Mouse (Mus musculus) heart, embryonic 14.5 days (tissue): ENCODE measurements around the gene Srpr. TPM values are rescaled to one million over a fixed set of nuclear protein-coding genes. Genes with fewer than 3 reads are reported as not detected.
A peak's percentile ranks its signal among the peaks of the same experiment; 100 is the strongest.

Experiments
- ATAC-seq: fragments of 200-750 bp; cut with Nextera tagmentation; 2 replicates; pipeline ENCODE4 v1.8.0; 2017; ENCODE audit warnings: low read depth, moderate TSS enrichment; ENCODE audit not compliant: insufficient number of reproducible peaks, insufficient read depth, low FRiP score
- H3K27ac ChIP-seq, 2 experiments: fragments of 200-500 bp in 1 of 2; fragments of 300-500 bp in 1 of 2; sonication (generic) in 1 of 2; replicated peaks in 1 of 2; 2 replicates each; pipeline ENCODE4 v1.5.1; 2012 to 2014; ENCODE audit warnings: low read depth in 2 of 2, low read length in 2 of 2, control low read depth in 1 of 2, mild to moderate bottlenecking in 1 of 2, mixed read lengths in 1 of 2; ENCODE audit not compliant: control insufficient read depth in 1 of 2, insufficient read depth in 1 of 2
- H3K27me3 ChIP-seq: fragments of 300-500 bp; sonication (generic); 2 replicates; pipeline ENCODE4 v1.6.1; 2014; ENCODE audit warnings: mild to moderate bottlenecking, low read length, control low read depth; ENCODE audit not compliant: control insufficient read depth, insufficient read depth
- H3K36me3 ChIP-seq: fragments of 300-500 bp; sonication (generic); 2 replicates; pipeline ENCODE4 v1.6.1; 2014; ENCODE audit warnings: mild to moderate bottlenecking, control low read depth, low read length, mixed read lengths; ENCODE audit not compliant: control insufficient read depth, insufficient read depth
- H3K4me1 ChIP-seq, 2 experiments: fragments of 200-500 bp in 1 of 2; fragments of 300-500 bp in 1 of 2; sonication (generic) in 1 of 2; 2 replicates each; pipeline ENCODE4 v1.6.1; 2012 to 2014; ENCODE audit warnings: low read length in 2 of 2, control low read depth in 1 of 2, mixed read lengths in 1 of 2; ENCODE audit not compliant: control insufficient read depth in 2 of 2, insufficient read depth in 2 of 2
- H3K4me2 ChIP-seq: fragments of 300-500 bp; sonication (generic); 2 replicates; pipeline ENCODE4 v1.6.1; 2014; ENCODE audit warnings: mild to moderate bottlenecking, low read length
- H3K4me3 ChIP-seq, 2 experiments: fragments of 200-500 bp in 1 of 2; fragments of 300-500 bp in 1 of 2; sonication (generic) in 1 of 2; 2 replicates each; pipeline ENCODE4 v1.5.1; 2012 to 2014; ENCODE audit warnings: low read length in 2 of 2, mild to moderate bottlenecking in 2 of 2, control low read depth in 1 of 2, low read depth in 1 of 2, moderate library complexity in 1 of 2; ENCODE audit not compliant: control insufficient read depth in 1 of 2, insufficient read depth in 1 of 2
- H3K9ac ChIP-seq: fragments of 300-500 bp; sonication (generic); 2 replicates; pipeline ENCODE4 v1.6.1; 2014; ENCODE audit warnings: mild to moderate bottlenecking, low read length
- H3K9me3 ChIP-seq: fragments of 300-500 bp; sonication (generic); 2 replicates; pipeline ENCODE4 v1.6.1; 2016; ENCODE audit warnings: low read length, control low read depth; ENCODE audit not compliant: control insufficient read depth
- WGBS: fragments of 180-500 bp; shearing (Covaris S2); extraction: QIAGEN DNeasy Blood & Tissue Kit; methylation state at CpG from one replicate; pipeline ENCODE4 v1.1.7; 2014; 5-methylcytosine and 5-hydroxymethylcytosine counted together
- polyA plus RNA-seq: library from polyadenylated mRNA; unstranded; fragments of >200 nt; fragmentation: Nextera tagmentation; extraction: Ambion mirVana; gene quantifications from 2 replicates; pipeline ENCODE4 v1.2.1, GENCODE M21; 2014

Srpr gene
- polyA plus RNA-seq, 1 experiment from 2014 or later: 109 TPM

DNA sequence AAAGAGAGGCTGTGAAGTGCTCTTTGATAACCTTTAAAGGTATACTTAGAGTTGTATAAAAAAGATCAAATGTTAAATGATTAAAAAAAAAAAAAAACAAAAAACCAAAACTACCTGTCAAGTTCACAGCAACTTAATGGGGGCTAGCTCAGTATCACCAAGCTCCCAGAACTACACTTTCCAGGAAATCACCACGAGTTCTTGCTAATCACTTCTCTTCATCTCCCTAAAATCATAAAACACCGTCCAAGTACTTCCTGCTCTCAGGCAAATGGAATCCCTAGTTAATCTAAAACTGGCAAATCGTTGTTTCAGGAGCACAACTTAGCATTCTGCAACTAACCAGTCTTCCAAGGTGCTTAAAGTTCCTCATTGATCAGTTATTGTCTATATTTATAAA lies 64.5 kb downstream of the Srpr start:
- 57% methylated on average over 3 of the region's 3 CpGs for WGBS
- Histone ChIP-seq H3K36me3 (peaks cover 6% of the 10 kb centered on the region; the same call in 1 of the 2 replicates), H3K4me3 (no peak overlapping the region), H3K27ac (no peak overlapping the region), H3K9me3 (no peaks in the 10 kb centered on the region), H3K4me2 (no peak overlapping the region), H3K27me3 (no peaks in the 10 kb centered on the region), H3K9ac (no peak overlapping the region), H3K4me1 (peaks cover 5 to 17% of the 10 kb centered on the region in 2 experiments)
- no peak for ATAC-seq

- under 1% methylated on average over 62 of the region's 62 CpGs for WGBS
Measured at GRCm38 (mm10) chr9:35267146-35267975, 67.4 kb downstream of the Srpr start, which contains the start of the genes Fam118b and Rpusd4. Gene Fam118b, minus strand, starts transcription at chr9:35267805. Gene Rpusd4, plus strand, starts transcription at chr9:35267865.

GRCm38 (mm10) chr9:35267976-35268715 lies 68.2 kb downstream of the Srpr start:
- Histone ChIP-seq H3K9me3 (no peaks in the 10 kb centered on the region), H3K4me1 (peaks cover 5 to 17% of the 10 kb centered on the region in 2 experiments), H3K4me2 (peak overlapping the region; percentile 84), H3K27ac (peak overlapping the region; percentile 39 to 85; a peak in 3 of 4 replicates), H3K36me3 (peaks cover 27% of the 10 kb centered on the region), H3K4me3 (peak overlapping the region; percentile 79 to 97), H3K27me3 (no peaks in the 10 kb centered on the region), H3K9ac (peak overlapping the region; percentile 83)
- peak; percentile 40; the same call in 1 of the 2 replicates for ATAC-seq
- 1% methylated on average over 21 of the region's 21 CpGs for whole genome bisulfite sequencing

More at GRCm38 (mm10) chr9:35267146-35267975, 67.4 kb downstream of the Srpr start, which contains the start of the genes Fam118b and Rpusd4:
- no peaks in the 10 kb centered on the region for H3K27me3 ChIP-seq
- H3K27ac ChIP-seq: peak within 1 kb of the TSS; percentile 66 to 85
- peak within 1 kb of the TSS; percentile 96 for H3K4me2 ChIP-seq
- no peaks in the 10 kb centered on the region for H3K9me3 ChIP-seq
- H3K36me3 ChIP-seq: peaks cover 23% of the 10 kb centered on the region
- H3K4me3 ChIP-seq: peak within 1 kb of the TSS; percentile 79 to 97
- H3K4me1 ChIP-seq: peaks cover 5 to 17% of the 10 kb centered on the region in 2 experiments
- peak; percentile 94 for ATAC-seq
- H3K9ac ChIP-seq: peak within 1 kb of the TSS; percentile 83

GRCm38 (mm10) chr9:35277855-35278365 lies 77.9 kb downstream of the Srpr start:
- H3K4me3 ChIP-seq: no peak overlapping the region
- no peak for ATAC-seq
- no peak overlapping the region for H3K4me2 ChIP-seq
- no peaks in the 10 kb centered on the region for H3K4me1 ChIP-seq
- H3K9me3 ChIP-seq: no peaks in the 10 kb centered on the region
- H3K27me3 ChIP-seq: no peaks in the 10 kb centered on the region
- H3K27ac ChIP-seq: no peak overlapping the region
- H3K36me3 ChIP-seq: peaks cover 63% of the 10 kb centered on the region
- no peak overlapping the region for H3K9ac ChIP-seq
- WGBS: 84% methylated on average over 3 of the region's 3 CpGs

DNA sequence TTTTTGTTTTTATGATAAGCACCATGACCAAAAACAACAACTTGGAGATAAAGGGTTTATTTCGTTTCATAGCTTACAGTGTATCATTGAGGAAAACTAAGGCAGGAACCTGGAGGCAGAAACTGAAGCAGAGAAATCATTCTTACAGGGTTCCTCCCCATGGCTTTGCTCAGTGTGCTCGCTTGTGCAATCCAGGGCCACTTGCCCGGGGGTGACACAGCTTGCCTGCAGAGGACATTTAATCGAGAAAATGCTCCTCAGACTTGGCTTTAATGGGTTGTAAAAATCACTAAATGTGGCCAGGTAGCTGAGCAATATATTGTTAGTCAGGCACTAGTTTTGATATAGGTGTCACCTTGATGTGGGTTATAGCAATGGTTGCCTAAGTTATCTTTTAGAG lies 78.5 kb downstream of the Srpr start:
- 81% methylated on average over 4 of the region's 4 CpGs for WGBS
- Histone ChIP-seq H3K4me1 (no peaks in the 10 kb centered on the region), H3K27me3 (no peaks in the 10 kb centered on the region), H3K9me3 (no peaks in the 10 kb centered on the region), H3K4me3 (no peak overlapping the region), H3K36me3 (peaks cover 58% of the 10 kb centered on the region), H3K4me2 (no peak overlapping the region), H3K9ac (no peak overlapping the region), H3K27ac (no peak overlapping the region)
- no peak for ATAC-seq

DNA sequence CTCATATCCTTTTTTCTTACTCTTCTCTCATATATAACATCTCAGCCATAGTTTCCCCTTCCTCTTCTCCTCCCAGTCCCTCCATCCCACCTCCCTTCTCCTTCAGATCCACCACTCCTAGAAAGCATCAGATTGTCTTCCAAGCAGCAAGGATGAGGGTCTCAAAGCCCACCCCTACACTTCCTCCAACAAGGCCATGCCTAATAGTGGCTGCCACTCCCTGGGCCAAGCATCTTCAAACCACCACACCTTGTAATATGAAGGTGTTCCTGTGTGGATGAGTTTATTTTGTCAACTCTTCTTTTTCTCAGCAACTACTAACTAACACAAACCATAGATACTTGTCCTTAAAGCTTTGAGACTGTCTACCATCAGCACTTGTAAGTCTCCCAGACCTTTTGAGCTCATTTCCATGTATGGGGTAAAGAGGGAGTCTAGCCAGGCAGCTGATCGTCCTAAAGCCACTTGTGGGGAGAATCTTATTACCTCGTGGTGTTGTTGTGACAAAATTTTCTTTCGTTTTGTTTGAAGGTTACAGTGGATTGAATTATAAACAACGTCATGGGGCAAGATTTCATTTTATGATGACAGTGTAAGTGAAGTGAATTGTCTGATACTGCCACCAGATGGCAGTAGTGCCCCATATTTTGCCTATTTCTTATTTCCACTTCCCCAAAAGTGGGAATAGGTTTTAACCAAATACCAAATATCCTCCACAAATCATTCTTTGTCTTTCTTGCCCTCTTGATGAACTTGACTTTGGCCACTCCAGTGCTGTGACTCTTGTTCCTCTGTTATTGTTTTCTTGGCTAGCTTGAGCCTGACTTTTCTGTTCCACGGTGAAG lies 82.3 kb downstream of the Srpr start:
- Histone ChIP-seq H3K9me3 (no peaks in the 10 kb centered on the region), H3K4me3 (no peak overlapping the region), H3K4me2 (no peak overlapping the region), H3K36me3 (peaks cover 20% of the 10 kb centered on the region), H3K9ac (no peak overlapping the region), H3K4me1 (peaks cover 0 to 3% of the 10 kb centered on the region in 2 experiments; a peak in 2 of 4 replicates), H3K27me3 (no peaks in the 10 kb centered on the region), H3K27ac (no peak overlapping the region)
- ATAC-seq: no peak
- 18% methylated on average over 5 of the region's 5 CpGs for WGBS

- ATAC-seq: no peak
- Histone ChIP-seq H3K27me3 (no peaks in the 10 kb centered on the region), H3K9me3 (no peaks in the 10 kb centered on the region), H3K27ac (no peak overlapping the region), H3K36me3 (peaks cover 14% of the 10 kb centered on the region), H3K9ac (no peak overlapping the region), H3K4me1 (peaks cover 0 to 4% of the 10 kb centered on the region in 2 experiments; a peak in 2 of 4 replicates), H3K4me3 (no peak overlapping the region), H3K4me2 (no peak overlapping the region)
- 59% methylated on average over 5 of the region's 5 CpGs for WGBS
Measured at GRCm38 (mm10) chr9:35282851-35283200, 82.9 kb downstream of the Srpr start.
